Mouse (Mus musculus) bone marrow macrophage, adult 2 months (primary cell): Measurements from ENCODE around the gene Acaa1b.

Source experiments
- CTCF ChIP-seq: IDR thresholded peaks from 2 replicates; pipeline ENCODE4 v1.5.1; 2012; ENCODE audit warnings: low read depth, mild to moderate bottlenecking, low read length, moderate library complexity
- POLR2A ChIP-seq: IDR thresholded peaks from 2 replicates; pipeline ENCODE4 v1.6.1; 2012; ENCODE audit warnings: mild to moderate bottlenecking, low read depth, low read length, borderline replicate concordance

DNA sequence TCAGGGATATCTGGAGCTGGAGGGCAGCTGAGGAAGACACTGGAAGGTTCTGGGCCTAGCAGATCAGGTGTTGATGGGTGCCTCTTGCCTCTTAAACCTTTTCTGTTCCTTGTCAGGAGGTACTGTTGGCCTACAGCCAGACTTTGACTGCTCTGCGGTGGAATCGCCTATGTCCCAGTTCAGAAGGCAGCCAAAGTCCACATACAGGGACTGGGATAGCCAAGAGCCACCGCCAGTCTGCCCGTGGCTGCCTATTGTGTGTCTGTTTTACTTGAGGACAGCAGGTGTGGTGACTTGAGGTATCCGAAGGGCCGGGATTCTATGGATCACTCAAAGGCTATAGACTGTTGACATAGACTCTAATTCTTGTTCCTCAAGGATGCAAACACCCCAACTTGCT, 8.7 kb upstream of the Acaa1b start:
- TF ChIP-seq CTCF (no peak), POLR2A (no peak)
